Mouse (Mus musculus) T-cell, adult 2 months (primary cell): ENCODE measurements around the gene Stpg2.
A peak's percentile ranks its signal among the peaks of the same experiment; 100 is the strongest.
"Not testable (repeated sequence)": the region's sequence is repeated elsewhere in the genome, so short reads cannot be mapped to it uniquely, and the experiment has no call there.

Experiments used
- DNase-seq: peaks from one replicate; pipeline ENCODE4 v3.0.0; 2022; ENCODE audit warnings: low spot score

The Stpg2 gene

DNA sequence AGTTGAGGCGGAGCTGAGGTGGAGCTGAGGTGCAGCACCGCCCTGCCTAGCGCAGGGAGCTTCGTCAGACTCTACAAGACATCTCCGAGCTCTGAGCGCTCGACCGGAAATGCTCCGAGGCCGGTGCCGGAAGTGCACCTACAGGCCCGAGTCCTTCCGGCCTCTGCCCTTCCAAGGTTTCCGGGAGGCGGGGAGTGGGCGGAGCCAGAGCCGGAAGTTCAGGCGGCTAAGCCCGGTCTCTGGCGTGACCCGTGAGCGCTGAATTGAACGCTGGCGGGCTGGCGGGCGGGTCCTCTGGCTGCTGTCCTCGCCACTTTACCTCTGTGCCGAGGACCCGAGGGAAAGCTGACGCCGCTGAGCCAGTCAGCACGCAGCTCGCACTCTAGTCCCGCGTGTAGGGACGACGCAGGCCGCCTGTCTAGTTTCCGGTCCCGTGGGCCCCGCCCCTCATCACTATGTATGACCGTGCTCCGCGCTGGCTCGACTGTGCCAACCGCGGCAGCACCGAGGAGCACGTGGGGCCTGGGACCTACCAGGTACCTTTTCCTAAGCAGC, at the start of gene Stpg2:
TSS of gene Stpg2 (plus strand) at position 251 of the 555 bp plus-strand sequence.
- peak; percentile 95 for DNase-seq

DNA sequence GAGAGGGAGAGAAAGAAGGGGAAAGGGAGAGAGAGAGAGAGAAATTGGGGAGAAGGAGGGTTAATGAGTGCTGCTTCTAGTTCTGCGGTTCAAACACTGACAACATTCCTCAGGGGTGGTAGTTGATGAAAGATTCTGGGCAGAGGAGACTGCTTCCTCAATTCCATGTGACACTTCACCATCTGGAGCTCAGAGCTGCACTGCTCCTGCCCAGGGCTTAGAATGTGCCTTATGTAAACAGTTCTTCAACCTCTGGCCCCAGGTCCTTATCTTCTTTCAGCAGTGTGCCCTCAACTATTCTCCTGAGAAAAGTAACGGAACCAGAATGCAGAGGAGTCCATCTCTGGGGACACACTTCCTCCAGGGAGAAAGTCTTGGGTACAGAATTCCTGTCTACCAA, 43.3 kb upstream of the Stpg2 start:
- no peak for DNase-seq

GRCm38 (mm10) chr3:139162658-139163057, 42.8 kb upstream of the Stpg2 start:
- DNase-seq, result no peak

DNA sequence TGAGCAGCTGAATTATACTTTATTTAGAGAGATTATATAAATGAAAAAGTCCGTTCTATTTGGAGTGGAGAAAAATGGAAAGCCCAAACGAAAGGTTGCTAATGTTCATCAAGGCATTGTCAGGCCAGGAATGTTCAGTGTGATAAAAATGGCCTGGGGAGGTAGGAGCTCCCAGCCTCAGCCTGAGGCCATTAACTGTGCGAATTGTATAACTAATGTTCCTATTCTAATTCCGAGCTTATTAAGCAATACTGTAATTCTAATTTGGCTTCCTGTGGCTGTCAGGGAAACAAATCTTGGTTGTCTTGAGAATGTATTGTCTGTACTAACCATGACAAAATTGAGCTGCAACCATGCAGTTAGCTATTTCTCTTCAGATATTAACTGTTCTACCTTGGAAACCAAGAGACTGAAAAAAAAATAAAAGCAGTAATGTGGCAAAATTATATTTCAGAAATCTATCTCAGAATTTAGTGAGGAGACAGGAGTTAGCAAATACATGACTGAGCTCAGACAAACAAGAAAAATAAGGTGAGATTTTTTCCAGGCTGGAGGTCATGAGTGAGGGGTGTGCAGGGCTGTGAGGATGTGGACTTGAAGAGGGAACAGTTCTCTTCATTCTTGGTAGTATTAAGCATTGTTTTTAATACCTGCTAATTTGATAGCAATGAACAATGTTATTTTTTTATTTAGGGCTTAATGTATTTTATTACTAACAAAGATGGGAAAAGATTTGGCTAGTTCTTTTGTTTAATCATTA, 36.8 kb upstream of the Stpg2 start:
- DNase-seq, result no peak

- no peak for DNase-seq
Measured at GRCm38 (mm10) chr3:139169740-139170139, 35.8 kb upstream of the Stpg2 start.

- no peak for DNase-seq
Measured at GRCm38 (mm10) chr3:139176936-139177335, 28.6 kb upstream of the Stpg2 start.

GRCm38 (mm10) chr3:139191541-139191940, 14.0 kb upstream of the Stpg2 start:
- no peak for DNase-seq

- no peak for DNase-seq
Measured at GRCm38 (mm10) chr3:139193917-139194316, 11.6 kb upstream of the Stpg2 start.

- no peak for DNase-seq
Measured at GRCm38 (mm10) chr3:139198412-139198811, 7.1 kb upstream of the Stpg2 start.

DNA sequence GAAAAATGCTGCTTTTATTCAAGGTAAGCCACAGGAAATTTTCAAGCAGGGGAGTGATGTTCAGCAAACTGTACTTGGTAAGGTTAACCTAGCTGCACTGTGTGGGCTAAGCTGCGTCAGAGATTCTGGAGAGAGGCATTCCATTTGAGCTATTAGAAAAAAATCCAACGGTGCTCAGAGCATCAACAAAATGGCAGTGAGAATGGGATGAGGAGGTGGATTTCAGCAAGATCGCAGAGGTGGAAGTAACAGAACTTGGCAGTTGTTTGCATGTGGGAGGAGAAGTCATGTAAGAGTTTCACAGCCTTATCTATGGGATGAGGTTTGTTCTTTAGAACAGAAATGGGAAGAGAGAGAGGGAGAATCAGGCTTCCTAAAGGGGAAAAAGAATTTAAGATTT, 5.2 kb upstream of the Stpg2 start:
- DNase-seq, result no peak

DNA sequence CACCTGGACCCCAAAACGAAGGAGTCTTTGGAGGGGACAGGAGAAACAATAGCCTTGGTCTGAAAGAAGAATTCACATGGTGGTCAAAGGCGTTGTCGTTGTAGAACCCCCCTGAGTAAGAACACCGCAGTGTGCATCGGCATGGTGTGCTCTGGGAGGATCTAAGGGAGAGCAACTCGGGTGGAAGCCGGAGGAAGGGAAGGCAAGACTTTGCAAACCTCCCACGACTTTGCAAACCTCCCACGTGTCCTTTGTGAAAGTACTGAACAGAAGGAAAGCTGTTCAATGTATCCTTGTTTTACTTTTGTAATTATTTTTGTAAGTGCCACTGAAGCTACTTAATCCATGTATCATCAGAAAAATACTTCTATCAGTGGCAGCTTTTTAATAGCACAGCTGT, 11.5 kb downstream of the Stpg2 start:
- no peak for DNase-seq

DNA sequence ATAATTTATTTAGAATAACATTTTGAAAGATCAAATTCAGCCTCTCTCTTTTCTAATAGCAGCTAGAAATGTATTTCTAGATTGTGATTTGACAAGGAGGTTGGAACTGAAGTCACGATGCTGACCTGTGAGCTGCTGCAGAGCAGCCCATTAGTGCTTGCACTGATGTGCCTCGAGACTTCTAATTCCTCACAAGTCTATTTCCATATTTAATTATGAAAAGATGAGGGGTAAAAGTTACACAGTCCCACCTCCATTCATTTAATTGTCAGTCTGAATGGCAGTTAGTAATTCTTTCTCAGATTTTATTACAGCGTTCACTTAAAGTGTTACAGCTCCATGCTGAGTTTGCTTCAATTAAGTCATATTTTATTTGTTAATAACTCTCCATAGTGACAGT, 19.6 kb downstream of the Stpg2 start:
- no peak for DNase-seq

- no peak for DNase-seq
Measured at GRCm38 (mm10) chr3:139226811-139227210, 21.3 kb downstream of the Stpg2 start.

DNA sequence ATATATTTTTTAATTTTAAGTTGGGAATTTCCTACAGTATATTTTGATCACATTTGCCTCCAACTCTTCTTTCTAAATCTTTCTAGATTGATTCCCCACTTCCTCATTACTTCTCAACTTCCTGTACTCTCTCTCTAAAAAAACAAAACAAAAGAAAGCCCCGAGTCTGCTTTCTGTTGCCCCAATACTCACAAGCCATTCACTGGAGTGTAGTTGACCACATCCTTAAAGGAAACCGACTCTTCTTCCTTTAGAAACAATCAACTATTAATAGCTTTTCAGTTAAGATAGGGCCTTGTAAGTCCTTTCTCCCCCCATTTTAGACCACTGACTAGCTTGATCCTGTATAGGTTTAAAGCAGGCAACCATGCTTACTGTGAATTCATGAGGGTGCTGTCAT, 39.7 kb downstream of the Stpg2 start:
- peak; percentile 3 for DNase-seq

GRCm38 (mm10) chr3:139246508-139246907, 41.0 kb downstream of the Stpg2 start:
- DNase-seq, result peak; percentile 33

GRCm38 (mm10) chr3:139262359-139262758, 56.9 kb downstream of the Stpg2 start:
- DNase-seq, result not testable (repeated sequence)

DNA sequence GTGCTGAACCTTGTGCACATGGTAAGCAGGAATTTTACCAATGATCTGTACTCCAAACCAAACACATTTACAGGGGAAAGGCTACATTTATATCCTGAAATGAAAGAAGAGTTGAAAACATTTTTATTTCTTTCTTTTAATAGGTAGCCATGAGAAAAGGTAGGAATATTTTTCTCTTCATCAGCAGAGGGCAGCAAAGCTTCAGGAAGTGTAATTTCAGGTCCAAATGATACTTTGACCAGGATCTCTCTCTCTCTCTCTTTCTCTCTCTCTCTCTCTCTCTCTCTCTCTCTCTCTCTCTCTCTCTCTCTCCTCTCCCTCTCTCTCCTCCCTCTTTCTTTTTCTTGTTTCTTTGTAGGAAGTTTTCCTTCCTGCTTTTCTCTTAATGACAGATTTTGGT, 92.4 kb downstream of the Stpg2 start:
- DNase-seq, result no peak

DNA sequence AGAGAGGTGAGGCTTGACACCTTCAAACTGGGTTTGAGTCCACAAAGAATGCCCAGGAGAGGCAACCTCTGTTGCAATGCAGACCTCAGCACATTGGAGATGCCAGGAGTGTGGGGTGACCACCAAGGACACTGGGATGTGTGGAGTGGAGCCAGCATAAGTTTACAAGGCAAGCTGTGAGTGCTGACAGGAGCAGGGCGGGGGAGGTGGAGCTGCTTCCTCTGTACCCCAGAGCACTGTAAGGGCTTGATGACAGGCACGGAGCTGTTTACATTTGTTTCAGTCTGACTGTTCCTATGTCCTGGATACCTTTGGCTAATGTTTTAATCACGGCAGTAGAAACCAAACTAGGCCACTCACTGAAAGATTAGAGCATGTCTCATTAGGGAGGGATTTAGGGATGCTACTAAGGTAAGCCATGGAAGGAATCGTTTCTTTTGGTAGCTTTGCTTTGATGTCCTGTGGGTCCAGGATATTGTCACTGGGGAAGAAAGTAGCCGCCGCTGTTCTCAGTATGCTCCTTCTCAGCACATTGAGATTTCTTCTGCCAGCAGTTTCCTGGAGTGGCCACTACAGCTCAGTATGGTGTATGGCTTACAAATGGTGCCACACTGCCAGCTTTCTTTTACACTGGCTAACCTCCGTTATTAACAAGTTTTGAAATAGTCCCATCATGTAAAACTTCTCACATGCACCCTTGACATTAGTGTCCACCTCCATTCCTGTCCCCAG, 102.8 kb downstream of the Stpg2 start:
- no peak for DNase-seq

DNA sequence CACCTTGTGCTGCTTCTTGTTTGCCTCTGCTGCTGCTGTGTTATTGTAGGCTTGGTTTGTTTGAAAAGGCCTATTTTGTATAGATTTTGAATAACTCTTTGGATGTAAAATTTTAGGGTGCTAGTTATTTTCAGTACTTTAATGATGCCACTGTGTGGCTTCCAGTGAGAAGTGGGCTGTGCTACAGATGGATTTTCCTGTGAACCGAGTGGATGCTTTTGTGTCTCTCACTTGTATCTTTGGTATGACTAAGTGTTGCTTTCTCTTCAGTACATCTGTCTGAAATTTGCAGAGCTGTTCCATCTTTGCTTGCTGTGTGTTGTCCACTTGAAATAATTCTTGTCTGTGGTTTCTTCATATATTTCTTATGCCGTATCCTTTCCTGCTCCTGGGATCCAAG, 106.2 kb downstream of the Stpg2 start:
- no peak for DNase-seq

DNA sequence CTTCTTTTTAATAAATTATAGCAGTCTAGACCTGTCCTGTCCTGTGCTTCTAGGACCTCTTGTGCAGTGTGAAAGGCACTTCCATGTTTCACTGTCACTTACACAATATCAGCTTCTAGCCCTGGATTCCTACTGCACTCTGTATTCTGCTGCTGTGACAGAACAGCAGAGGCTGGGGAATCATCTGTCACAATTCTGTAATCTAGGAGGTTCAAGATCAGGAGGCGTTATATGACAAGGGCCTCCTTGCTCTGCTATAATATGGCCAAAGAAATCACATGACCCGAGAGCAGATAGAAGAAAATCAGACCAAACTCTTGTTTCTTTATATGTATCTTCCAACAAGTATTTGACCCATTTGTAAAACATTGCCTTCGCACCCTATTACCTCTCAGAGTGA, 175.0 kb downstream of the Stpg2 start:
- DNase-seq, result no peak

GRCm38 (mm10) chr3:139397077-139397865, 191.8 kb downstream of the Stpg2 start:
- DNase-seq, result no peak

DNA sequence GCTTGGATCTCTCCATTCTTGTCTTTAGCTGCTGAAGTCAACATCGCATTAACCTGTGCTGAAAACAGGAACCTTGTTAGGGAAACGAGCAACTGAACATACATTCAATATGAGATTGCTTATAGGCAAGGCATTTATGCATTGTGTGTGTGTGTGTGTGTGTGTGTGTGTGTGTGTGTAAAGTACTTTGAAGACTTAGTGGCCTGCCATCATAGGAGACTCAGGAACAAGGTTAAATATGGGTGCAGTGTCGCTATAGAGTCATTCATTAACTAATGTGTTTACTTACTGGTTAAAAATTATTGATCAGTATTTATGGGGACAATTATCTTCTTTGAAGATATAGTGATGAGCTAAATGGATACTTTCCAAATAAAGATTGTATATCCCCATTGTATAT, 199.2 kb downstream of the Stpg2 start:
- DNase-seq, result no peak
